Mouse (Mus musculus) kidney, embryonic 14.5 days (tissue): ENCODE measurements around the gene Spsb4. TPM values are rescaled to one million over a fixed set of nuclear protein-coding genes. Genes with fewer than 3 reads are reported as not detected.

Experiments used
- polyA plus RNA-seq: library from polyadenylated mRNA; unstranded; fragments of >200 nt; fragmentation: Nextera tagmentation; extraction: Ambion mirVana; gene quantifications from 2 replicates; pipeline ENCODE4 v1.2.1, GENCODE M21; 2014

Gene Spsb4
- polyA plus RNA-seq, 1 experiment from 2014 or later, result 55.6 TPM

Other genes starting within 250 kb of the Spsb4 start
- gene Pxylp1, start 126.2 kb downstream of the Spsb4 start, polyA plus RNA-seq, result 10.6 and 19.3 TPM in 2 replicates
- gene Slc25a36, start 92.3 kb upstream of the Spsb4 start, polyA plus RNA-seq, result 68.8 and 110 TPM in 2 replicates